Mouse (Mus musculus): Measurements from ENCODE around the gene Git2. TPM values are rescaled to one million over a fixed set of nuclear protein-coding genes. Genes with fewer than 3 reads are reported as not detected.

Git2 gene
- polyA plus RNA-seq, 1 experiment from 2014 or later = 49.7 TPM

DNA sequence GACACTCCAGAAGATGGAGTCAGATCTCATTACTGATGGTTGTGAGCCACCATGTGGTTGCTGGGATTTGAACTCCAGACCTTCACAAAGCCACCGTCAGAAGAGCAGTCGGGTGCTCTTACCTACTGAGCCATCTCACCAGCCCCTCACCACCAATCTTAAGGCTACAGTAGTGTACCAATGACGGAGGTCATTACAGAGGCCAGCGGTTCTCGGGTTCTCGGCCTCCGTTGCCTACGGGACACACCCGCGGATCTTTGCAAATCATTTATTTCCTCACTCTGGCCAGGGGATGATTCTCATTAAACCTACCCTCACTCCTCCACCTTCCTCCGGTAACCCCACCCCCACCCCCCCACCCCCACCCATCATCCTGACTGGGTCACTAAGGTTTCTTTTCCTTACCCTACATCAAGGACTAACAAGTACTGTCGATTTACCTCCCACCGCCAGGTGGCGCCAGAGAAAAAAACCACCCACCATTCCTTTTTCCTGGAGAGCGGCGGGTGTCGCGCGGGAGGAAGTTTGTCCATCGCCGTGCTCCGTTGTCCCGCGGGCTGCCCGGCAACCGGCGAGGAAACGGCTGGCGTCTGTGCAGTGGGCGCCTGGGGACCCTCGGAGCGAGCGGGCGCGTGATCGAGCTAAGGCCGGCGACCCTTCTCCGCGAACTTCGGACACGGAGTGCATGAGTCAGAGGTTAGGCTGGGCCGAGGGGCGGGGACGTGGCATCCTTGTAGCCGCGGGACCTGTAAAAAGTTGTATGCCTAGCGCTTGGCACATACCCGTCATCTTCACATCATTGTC lies 67.8 kb downstream of the Git2 start, which contains the start of gene Tchp:
Gene Tchp, plus strand, starts transcription at position 496 of the 804 bp plus-strand sequence.
- Histone ChIP-seq H3K27me3 (no peaks in the 10 kb centered on the region), H3K36me3 (peaks cover 33% of the 10 kb centered on the region), H3K9me3 (no peaks in the 10 kb centered on the region), H3K9ac (peak within 1 kb of the TSS; percentile 83), H3K4me2 (peak within 1 kb of the TSS; percentile 86), H3K27ac (0 out of 2 replicates have a peak within 1 kb of the TSS, but pooled peaks have one; percentile 12), H3K4me3 (peak within 1 kb of the TSS; percentile 81), H3K4me1 (replicated peaks) (peaks cover 8% of the 10 kb centered on the region)
- 3% methylated on average over 47 of the region's 49 CpGs for WGBS
- ATAC-seq (ENCODE audit: low FRiP score) = peak; percentile 87

GRCm38 (mm10) chr5:114702403-114703392 lies 72.6 kb downstream of the Git2 start:
- no peak overlapping the region for H3K4me2 ChIP-seq
- H3K9me3 ChIP-seq = no peaks in the 10 kb centered on the region
- no peak overlapping the region for H3K27ac ChIP-seq
- no peaks in the 10 kb centered on the region for H3K27me3 ChIP-seq
- no peak for ATAC-seq (ENCODE audit: low FRiP score)
- no peak overlapping the region for H3K9ac ChIP-seq
- H3K36me3 ChIP-seq = no peaks in the 10 kb centered on the region
- H3K4me3 ChIP-seq = no peak overlapping the region
- no peaks in the 10 kb centered on the region; the same call in 1 of the 2 replicates for H3K4me1 ChIP-seq (replicated peaks)
- 68% methylated on average over 14 of the region's 14 CpGs for WGBS

- Histone ChIP-seq H3K27ac (no peak overlapping the region), H3K4me1 (replicated peaks) (no peaks in the 10 kb centered on the region; the same call in 1 of the 2 replicates), H3K27me3 (peaks cover 5% of the 10 kb centered on the region; the same call in 1 of the 2 replicates), H3K9me3 (no peaks in the 10 kb centered on the region), H3K4me2 (no peak overlapping the region), H3K4me3 (no peak overlapping the region), H3K9ac (no peak overlapping the region), H3K36me3 (no peaks in the 10 kb centered on the region)
- ATAC-seq (ENCODE audit: low FRiP score) = no peak
- WGBS = 77% methylated on average over 7 of the region's 7 CpGs
Measured at GRCm38 (mm10) chr5:114699015-114699414, 76.3 kb downstream of the Git2 start.

DNA sequence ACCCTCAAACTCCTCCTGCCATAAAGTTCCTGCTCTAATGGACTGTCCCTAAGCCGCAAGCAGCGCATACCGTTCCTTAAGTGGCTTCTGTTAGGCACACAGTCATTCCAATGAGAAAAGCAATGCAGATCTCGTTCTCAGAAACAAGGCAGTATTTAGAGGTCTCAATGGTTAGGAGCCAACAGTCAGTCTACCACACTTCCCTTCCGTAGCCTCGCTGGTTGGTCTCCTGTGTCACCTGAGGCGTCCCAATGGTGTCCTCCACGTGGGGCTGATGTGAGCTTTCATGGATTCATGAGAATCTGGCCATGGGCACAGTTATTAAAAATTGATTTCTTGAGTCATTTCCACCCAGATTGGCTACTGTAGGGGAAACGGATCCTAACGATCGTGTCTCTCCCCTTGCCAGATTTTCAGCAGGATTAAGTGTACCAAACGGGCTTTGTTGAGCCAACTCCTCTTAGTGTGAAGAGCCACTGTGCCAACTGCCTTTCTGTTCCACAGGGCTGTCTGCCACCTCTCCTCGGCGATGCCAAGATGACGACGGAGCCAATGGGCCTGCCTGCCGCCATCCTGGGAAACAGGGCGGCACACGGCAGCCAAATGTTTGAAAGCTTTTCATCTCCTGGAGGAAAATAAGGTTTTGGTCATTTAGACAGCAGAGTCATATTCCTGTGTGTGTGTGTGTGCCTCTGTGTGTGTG lies 77.1 kb downstream of the Git2 start:
- Histone ChIP-seq H3K27ac (no peak overlapping the region), H3K36me3 (no peaks in the 10 kb centered on the region), H3K9ac (no peak overlapping the region), H3K4me2 (no peak overlapping the region), H3K9me3 (no peaks in the 10 kb centered on the region), H3K27me3 (peaks cover 9% of the 10 kb centered on the region), H3K4me3 (no peak overlapping the region), H3K4me1 (replicated peaks) (no peaks in the 10 kb centered on the region; the same call in 1 of the 2 replicates)
- WGBS = 86% methylated on average over 19 of the region's 19 CpGs
- ATAC-seq (ENCODE audit: low FRiP score) = no peak

GRCm38 (mm10) chr5:114696939-114697338 lies 78.4 kb downstream of the Git2 start:
- Histone ChIP-seq H3K4me2 (no peak overlapping the region), H3K27ac (no peak overlapping the region), H3K9ac (no peak overlapping the region), H3K27me3 (peaks cover 10% of the 10 kb centered on the region), H3K4me3 (no peak overlapping the region), H3K4me1 (replicated peaks) (no peaks in the 10 kb centered on the region), H3K9me3 (no peaks in the 10 kb centered on the region), H3K36me3 (no peaks in the 10 kb centered on the region)
- 83% methylated on average over 17 of the region's 17 CpGs for WGBS
- no peak for ATAC-seq (ENCODE audit: low FRiP score)

- no peak for ATAC-seq (ENCODE audit: low FRiP score)
- peaks cover 4% of the 10 kb centered on the region for H3K4me1 ChIP-seq (replicated peaks)
- H3K4me3 ChIP-seq = no peak overlapping the region
- 68% methylated on average over 5 of the region's 5 CpGs for WGBS
- no peaks in the 10 kb centered on the region for H3K9me3 ChIP-seq
- no peak overlapping the region for H3K9ac ChIP-seq
- H3K36me3 ChIP-seq = no peaks in the 10 kb centered on the region
- no peak overlapping the region for H3K4me2 ChIP-seq
- H3K27me3 ChIP-seq = peaks cover 10% of the 10 kb centered on the region
- H3K27ac ChIP-seq = no peak overlapping the region
Measured at GRCm38 (mm10) chr5:114695775-114696174, 79.5 kb downstream of the Git2 start.

- Histone ChIP-seq H3K36me3 (no peaks in the 10 kb centered on the region), H3K4me1 (replicated peaks) (peaks cover 24% of the 10 kb centered on the region), H3K27me3 (peaks cover 10% of the 10 kb centered on the region), H3K27ac (0 out of 2 replicates have a peak within 1 kb of the TSS, but pooled peaks have one; percentile 15), H3K4me3 (peak within 1 kb of the TSS; percentile 75), H3K9ac (peak within 1 kb of the TSS; percentile 93), H3K4me2 (peak within 1 kb of the TSS; percentile 89), H3K9me3 (no peaks in the 10 kb centered on the region)
- 4% methylated on average over 62 of the region's 75 CpGs for WGBS
- ATAC-seq (ENCODE audit: low FRiP score) = peak; percentile 97
Measured at GRCm38 (mm10) chr5:114690633-114691567, 84.4 kb downstream of the Git2 start, which contains the start of gene Gltp. TSS of gene Gltp (minus strand) at chr5:114690984.

DNA sequence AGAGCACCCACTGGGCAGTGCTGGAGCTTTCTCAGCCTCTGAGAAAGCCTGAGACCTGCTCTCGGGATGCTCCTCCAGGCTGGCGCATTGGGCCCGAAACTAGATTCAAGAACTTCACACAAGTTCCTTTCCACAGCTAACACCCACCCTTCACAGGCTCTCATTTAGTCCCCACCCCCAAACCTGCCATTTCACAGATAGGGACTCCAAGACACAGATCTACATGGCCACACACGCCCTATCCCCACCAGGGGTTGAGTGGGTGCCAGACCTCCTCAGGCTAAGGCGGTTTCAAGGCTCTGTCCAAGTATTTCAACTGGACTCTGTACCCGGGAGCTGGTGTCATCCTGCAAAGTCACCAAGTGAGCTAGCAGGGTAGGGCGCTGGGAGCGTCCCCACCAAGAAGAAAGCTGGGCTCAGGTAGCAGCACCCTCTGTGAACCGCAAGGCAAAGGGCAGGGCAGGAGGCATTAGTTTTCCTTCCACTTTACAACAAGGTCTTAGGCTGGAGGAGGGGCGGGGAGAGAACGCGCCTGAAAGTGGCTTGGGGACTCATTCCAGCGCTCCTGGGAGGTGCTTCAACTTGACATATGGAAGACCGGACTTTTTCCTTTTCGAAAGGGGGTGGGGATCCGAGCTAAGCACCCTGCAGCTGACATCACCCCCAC lies 85.5 kb downstream of the Git2 start:
- Histone ChIP-seq H3K4me2 (peak overlapping the region; percentile 89), H3K4me1 (replicated peaks) (peaks cover 24% of the 10 kb centered on the region), H3K9me3 (no peaks in the 10 kb centered on the region), H3K9ac (peak overlapping the region; percentile 93), H3K27me3 (peaks cover 10% of the 10 kb centered on the region), H3K27ac (no peak overlapping the region), H3K4me3 (peak overlapping the region; percentile 75), H3K36me3 (no peaks in the 10 kb centered on the region)
- WGBS = 21% methylated on average over 16 of the region's 16 CpGs
- ATAC-seq (ENCODE audit: low FRiP score) = no peak

GRCm38 (mm10) chr5:114688703-114689102 lies 86.6 kb downstream of the Git2 start:
- H3K27me3 ChIP-seq = peaks cover 4% of the 10 kb centered on the region
- no peaks in the 10 kb centered on the region for H3K36me3 ChIP-seq
- H3K27ac ChIP-seq = no peak overlapping the region
- H3K4me1 ChIP-seq (replicated peaks) = peaks cover 24% of the 10 kb centered on the region
- no peak overlapping the region for H3K4me2 ChIP-seq
- ATAC-seq (ENCODE audit: low FRiP score) = no peak
- no peak overlapping the region for H3K4me3 ChIP-seq
- no peak overlapping the region for H3K9ac ChIP-seq
- H3K9me3 ChIP-seq = no peaks in the 10 kb centered on the region
- 85% methylated on average over 13 of the region's 13 CpGs for WGBS

- H3K36me3 ChIP-seq = no peaks in the 10 kb centered on the region
- no peak for ATAC-seq (ENCODE audit: low FRiP score)
- H3K4me2 ChIP-seq = no peak overlapping the region
- peaks cover 25% of the 10 kb centered on the region for H3K4me1 ChIP-seq (replicated peaks)
- no peaks in the 10 kb centered on the region for H3K9me3 ChIP-seq
- no peak overlapping the region for H3K27ac ChIP-seq
- H3K4me3 ChIP-seq = no peak overlapping the region
- H3K9ac ChIP-seq = no peak overlapping the region
- H3K27me3 ChIP-seq = no peaks in the 10 kb centered on the region
Measured at GRCm38 (mm10) chr5:114687901-114688300, 87.4 kb downstream of the Git2 start.

All from hindbrain, embryonic 13.5 days (tissue).